Comparison of ENCODE assay signal across 25 mouse cellular contexts in genomic region chr6:15466634-15467033, GRCm38 (mm10).
DNase-seq lines count a peak whose midpoint lies in the region; ATAC-seq and TF ChIP-seq lines count a peak whose summit lies in the region.
"Had no signal": no experiment of that assay in that cellular context is flagged by ENCODE, and none has a peak within 500 bp of the region (broad histone marks: within the 10 kb centered on the region; RNA-seq: fewer than 3 reads in every experiment).

No protein-coding gene starts in this region.

- no peaks in the 10 kb centered on the region for H3K27me3 ChIP-seq in kidney, embryonic 15.5 days
- H3K27me3 ChIP-seq in liver, postnatal 0 days (ENCODE audit: insufficient read depth, low read length) = no peaks in the 10 kb centered on the region
- H3K27me3 ChIP-seq in liver, embryonic 12.5 days (replicated peaks) = no peaks in the 10 kb centered on the region
- no peaks in the 10 kb centered on the region for H3K27me3 ChIP-seq in midbrain, postnatal 0 days (ENCODE audit: insufficient read depth, low read length)
- no peaks in the 10 kb centered on the region for H3K27me3 ChIP-seq in midbrain, embryonic 15.5 days (replicated peaks)
- H3K27me3 ChIP-seq: forebrain, embryonic 15.5 days; heart, embryonic 12.5 days; heart, embryonic 15.5 days; hindbrain, embryonic 13.5 days had no signal

- no peak overlapping the region for H3K27ac ChIP-seq in kidney, embryonic 15.5 days
- no peak overlapping the region for H3K27ac ChIP-seq in liver, postnatal 0 days (ENCODE audit: low read depth)
- no peak overlapping the region for H3K27ac ChIP-seq in liver, embryonic 12.5 days
- no peak overlapping the region for H3K27ac ChIP-seq in midbrain, postnatal 0 days (ENCODE audit: low read depth, low read length)
- no peak overlapping the region for H3K27ac ChIP-seq in midbrain, embryonic 15.5 days
- H3K27ac ChIP-seq: forebrain, embryonic 10.5 days; forebrain, embryonic 15.5 days; heart, embryonic 15.5 days; hindbrain, embryonic 10.5 days; hindbrain, embryonic 13.5 days had no signal

- H3K4me1 ChIP-seq in kidney, embryonic 15.5 days = no peaks in the 10 kb centered on the region
- H3K4me1 ChIP-seq in liver, postnatal 0 days (ENCODE audit: insufficient read depth) = no peaks in the 10 kb centered on the region
- no peaks in the 10 kb centered on the region for H3K4me1 ChIP-seq in liver, embryonic 12.5 days
- no peaks in the 10 kb centered on the region for H3K4me1 ChIP-seq in midbrain, postnatal 0 days (ENCODE audit: insufficient read depth, low read length)
- H3K4me1 ChIP-seq in midbrain, embryonic 15.5 days = no peaks in the 10 kb centered on the region
- H3K4me1 ChIP-seq: forebrain, embryonic 15.5 days; heart, embryonic 12.5 days; heart, embryonic 15.5 days; hindbrain, embryonic 13.5 days had no signal

- WGBS in kidney, embryonic 15.5 days = 65% methylated on average over 1 of the region's 1 CpGs
- WGBS in liver, postnatal 0 days (ENCODE audit: insufficient replicate concordance) = 51% methylated on average over 1 of the region's 1 CpGs
- WGBS in liver, embryonic 12.5 days (ENCODE audit: insufficient replicate concordance) = 43% methylated on average over 1 of the region's 1 CpGs
- 46% methylated on average over 1 of the region's 1 CpGs for WGBS in midbrain, postnatal 0 days
- 44% methylated on average over 1 of the region's 1 CpGs for WGBS in midbrain, embryonic 15.5 days

- no peak overlapping the region for H3K9ac ChIP-seq in kidney, embryonic 15.5 days
- no peak overlapping the region for H3K9ac ChIP-seq in liver, postnatal 0 days (replicated peaks)
- no peak overlapping the region for H3K9ac ChIP-seq in liver, embryonic 12.5 days
- H3K9ac ChIP-seq in midbrain, postnatal 0 days (replicated peaks; ENCODE audit: low read length, poor library complexity, severe bottlenecking) = no peak overlapping the region
- H3K9ac ChIP-seq in midbrain, embryonic 15.5 days = no peak overlapping the region
- H3K9ac ChIP-seq: forebrain, embryonic 15.5 days; heart, embryonic 12.5 days; heart, embryonic 15.5 days; hindbrain, embryonic 13.5 days had no signal

- no peak for DNase-seq in kidney, postnatal 4 days
- no peak for DNase-seq in liver, postnatal 0 days
- no peak for DNase-seq in midbrain, postnatal 0 days (ENCODE audit: low spot score)
- DNase-seq: adrenal gland, adult 8-10 months; adrenal gland, postnatal 25 days; cerebellum, adult 11-12 months; cerebellum, adult 8-10 months; cerebellum, postnatal 10 days; cerebellum, postnatal 36 days; gastrocnemius, postnatal 25 days; heart, adult 18-20 months; heart, postnatal 10 days; heart, postnatal 36 days had no signal

- no peak for TF ChIP-seq CTCF in liver, postnatal 0 days (IDR thresholded peaks at IDR 0.05; ENCODE audit: low read depth)
- TF ChIP-seq CTCF in midbrain, postnatal 0 days (IDR thresholded peaks at IDR 0.05) = no peak

- no peak overlapping the region for H3K4me2 ChIP-seq in kidney, embryonic 15.5 days
- H3K4me2 ChIP-seq in liver, postnatal 0 days (ENCODE audit: low read depth, low read length) = no peak overlapping the region
- H3K4me2 ChIP-seq in liver, embryonic 12.5 days = no peak overlapping the region
- H3K4me2 ChIP-seq in midbrain, postnatal 0 days (ENCODE audit: low read depth, low read length, poor library complexity, severe bottlenecking) = no peak overlapping the region
- H3K4me2 ChIP-seq in midbrain, embryonic 15.5 days = no peak overlapping the region
- H3K4me2 ChIP-seq: forebrain, embryonic 15.5 days; heart, embryonic 12.5 days; heart, embryonic 15.5 days; hindbrain, embryonic 13.5 days had no signal

- no peaks in the 10 kb centered on the region for H3K9me3 ChIP-seq in kidney, embryonic 15.5 days (replicated peaks)
- no peaks in the 10 kb centered on the region for H3K9me3 ChIP-seq in liver, postnatal 0 days (ENCODE audit: low read length)
- no peaks in the 10 kb centered on the region for H3K9me3 ChIP-seq in liver, embryonic 12.5 days (replicated peaks)
- H3K9me3 ChIP-seq in midbrain, postnatal 0 days (ENCODE audit: low read length) = no peaks in the 10 kb centered on the region
- H3K9me3 ChIP-seq in midbrain, embryonic 15.5 days = no peaks in the 10 kb centered on the region
- H3K9me3 ChIP-seq: forebrain, embryonic 10.5 days; forebrain, embryonic 15.5 days; heart, embryonic 12.5 days; heart, embryonic 15.5 days; hindbrain, embryonic 10.5 days; hindbrain, embryonic 13.5 days had no signal

- H3K36me3 ChIP-seq in kidney, embryonic 15.5 days = no peaks in the 10 kb centered on the region
- H3K36me3 ChIP-seq in liver, postnatal 0 days (replicated peaks; ENCODE audit: insufficient read depth, low read length) = no peaks in the 10 kb centered on the region
- no peaks in the 10 kb centered on the region for H3K36me3 ChIP-seq in liver, embryonic 12.5 days
- H3K36me3 ChIP-seq in midbrain, postnatal 0 days (ENCODE audit: insufficient read depth, low read length) = no peaks in the 10 kb centered on the region
- no peaks in the 10 kb centered on the region for H3K36me3 ChIP-seq in midbrain, embryonic 15.5 days (replicated peaks)
- H3K36me3 ChIP-seq: forebrain, embryonic 10.5 days; forebrain, embryonic 15.5 days; heart, embryonic 12.5 days; heart, embryonic 15.5 days; hindbrain, embryonic 10.5 days; hindbrain, embryonic 13.5 days had no signal

- H3K4me3 ChIP-seq in kidney, embryonic 15.5 days (replicated peaks) = no peak overlapping the region
- no peak overlapping the region for H3K4me3 ChIP-seq in liver, postnatal 0 days (ENCODE audit: low read depth, low read length)
- H3K4me3 ChIP-seq in liver, embryonic 12.5 days = no peak overlapping the region
- no peak overlapping the region for H3K4me3 ChIP-seq in midbrain, postnatal 0 days (ENCODE audit: low read depth, low read length)
- no peak overlapping the region for H3K4me3 ChIP-seq in midbrain, embryonic 15.5 days
- H3K4me3 ChIP-seq: forebrain, embryonic 10.5 days; forebrain, embryonic 15.5 days; heart, embryonic 12.5 days; heart, embryonic 15.5 days; hindbrain, embryonic 10.5 days; hindbrain, embryonic 13.5 days had no signal

- TF ChIP-seq EP300 in liver, postnatal 0 days (IDR thresholded peaks at IDR 0.05; ENCODE audit: low read depth) = no peak

- peak; percentile 73; the same call in 1 of the 2 replicates for ATAC-seq in kidney, embryonic 15.5 days (replicated peaks; ENCODE audit: low FRiP score)
- peak; percentile 77 for ATAC-seq in liver, postnatal 0 days
- no peak for ATAC-seq in liver, embryonic 12.5 days
- 0 out of 2 replicates have a peak, but pooled peaks have one; percentile 13 for ATAC-seq in midbrain, postnatal 0 days (ENCODE audit: low FRiP score)
- no peak for ATAC-seq in midbrain, embryonic 15.5 days (replicated peaks)
- ATAC-seq: activated CD4-positive, CD25-positive, alpha-beta regulatory T cell, adult 4 months; CD4-positive, CD25-positive, alpha-beta regulatory T cell, adult 4 months; forebrain, embryonic 15.5 days; hindbrain, embryonic 16.5 days had no signal

Comparison
In these comparisons a context has a peak if more than half of its experiments do, and no peak if none do; other contexts are left out.
1. ATAC-seq: peak in kidney, embryonic 15.5 days (single experiment), liver, postnatal 0 days (single experiment) and midbrain, postnatal 0 days (single experiment); none in liver, embryonic 12.5 days (single experiment) and midbrain, embryonic 15.5 days (single experiment).